ENCODE assay signal across 9 mouse cellular contexts in the genomic region with DNA sequence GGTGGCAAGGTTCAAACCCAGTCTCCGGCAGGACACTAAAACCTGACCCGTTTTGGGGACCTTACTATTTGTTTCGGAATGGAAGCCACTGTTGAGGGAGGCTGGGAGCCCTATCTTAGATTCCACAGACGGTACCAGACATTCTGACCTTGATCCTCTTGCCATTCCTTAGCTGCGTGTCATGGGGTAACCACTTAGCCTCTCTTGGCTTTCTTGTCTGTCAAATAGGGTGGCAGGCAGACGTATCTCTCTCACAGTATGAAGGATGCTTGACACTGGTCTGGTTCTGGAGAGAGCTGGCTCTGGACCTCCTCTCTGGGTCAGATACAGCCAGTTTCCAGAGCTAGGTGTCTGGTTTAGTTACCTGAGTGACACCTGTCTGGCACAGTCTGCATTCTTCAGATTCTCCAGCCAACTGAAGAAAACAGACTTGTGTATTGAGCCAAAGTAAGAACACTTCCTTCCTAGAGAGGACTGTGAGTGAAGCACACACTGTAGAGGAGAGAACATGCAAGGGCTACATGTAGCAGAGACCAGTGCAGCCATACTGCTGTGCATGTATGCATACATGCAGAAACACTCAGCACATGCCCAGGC. TPM values are rescaled to one million over a fixed set of nuclear protein-coding genes. Genes with fewer than 3 reads are reported as not detected.
A peak's percentile ranks its signal among the peaks of the same experiment; 100 is the strongest.
DNase-seq lines count a peak whose midpoint lies in the region; ATAC-seq and TF ChIP-seq lines count a peak whose summit lies in the region.
"Had no signal": no experiment of that assay in that cellular context is flagged by ENCODE, and none has a peak within 500 bp of the region (broad histone marks: within the 10 kb centered on the region; RNA-seq: fewer than 3 reads in every experiment).

No protein-coding gene starts in this region.

- H3K4me3 ChIP-seq in heart, postnatal 0 days (ENCODE audit: low read depth, low read length), result no peak overlapping the region
- peak overlapping the region; percentile 30 for H3K4me3 ChIP-seq in embryonic facial prominence, embryonic 12.5 days
- no peak overlapping the region; the same call in 1 of the 2 replicates for H3K4me3 ChIP-seq in hindbrain, embryonic 16.5 days (ENCODE audit: low read length)
- H3K4me3 ChIP-seq in midbrain, embryonic 13.5 days (replicated peaks), result 0 out of 2 replicates have a peak overlapping the region, but pooled peaks have one; percentile 28

- no peak overlapping the region for H3K9ac ChIP-seq in heart, postnatal 0 days (replicated peaks; ENCODE audit: low read depth, low read length)
- no peak overlapping the region for H3K9ac ChIP-seq in embryonic facial prominence, embryonic 12.5 days
- H3K9ac ChIP-seq in hindbrain, embryonic 16.5 days (ENCODE audit: low read depth, low read length), result peak overlapping the region; percentile 49; the same call in 1 of the 2 replicates
- H3K9ac ChIP-seq in midbrain, embryonic 13.5 days (replicated peaks), result no peak overlapping the region

- TF ChIP-seq EP300 in heart, postnatal 0 days (IDR thresholded peaks at IDR 0.05; ENCODE audit: low read depth), result no peak

- no peak for DNase-seq in heart, postnatal 0 days (ENCODE audit: low spot score)
- no peak for DNase-seq in heart, postnatal 4 days
- no peak for DNase-seq in right cerebral cortex, postnatal 14 days
- DNase-seq in spleen, postnatal 36 days (ENCODE audit: low spot score in 2 of 2), result no peak
- DNase-seq in frontal cortex, postnatal 14 days (ENCODE audit: low spot score in 2 of 2), result no peak
- DNase-seq: right cerebral cortex, postnatal 4 days had no signal

- H3K9me3 ChIP-seq in heart, postnatal 0 days (replicated peaks; ENCODE audit: control insufficient read depth, low read length), result no peaks in the 10 kb centered on the region
- 0 out of 2 replicates have a peak, but pooled peaks cover 3% of the 10 kb centered on the region for H3K9me3 ChIP-seq in embryonic facial prominence, embryonic 12.5 days
- no peaks in the 10 kb centered on the region for H3K9me3 ChIP-seq in hindbrain, embryonic 16.5 days (ENCODE audit: control insufficient read depth, low read length)
- no peaks in the 10 kb centered on the region for H3K9me3 ChIP-seq in midbrain, embryonic 13.5 days

- TF ChIP-seq CTCF in heart, postnatal 0 days (IDR thresholded peaks at IDR 0.05; ENCODE audit: low read depth), result no peak

- 43% methylated on average over 6 of the region's 6 CpGs for WGBS in heart, postnatal 0 days
- WGBS in embryonic facial prominence, embryonic 12.5 days, result 39% methylated on average over 6 of the region's 6 CpGs
- 45% methylated on average over 6 of the region's 6 CpGs for WGBS in hindbrain, embryonic 16.5 days
- 32% methylated on average over 6 of the region's 6 CpGs for WGBS in midbrain, embryonic 13.5 days

- no peaks in the 10 kb centered on the region; the same call in 1 of the 2 replicates for H3K36me3 ChIP-seq in heart, postnatal 0 days (replicated peaks; ENCODE audit: control insufficient read depth, insufficient read depth, low read length)
- no peaks in the 10 kb centered on the region for H3K36me3 ChIP-seq in embryonic facial prominence, embryonic 12.5 days
- H3K36me3 ChIP-seq in hindbrain, embryonic 16.5 days (ENCODE audit: control insufficient read depth, insufficient read depth, low read length), result no peaks in the 10 kb centered on the region
- 0 out of 2 replicates have a peak, but pooled peaks cover 3% of the 10 kb centered on the region for H3K36me3 ChIP-seq in midbrain, embryonic 13.5 days

- H3K27ac ChIP-seq in heart, postnatal 0 days (ENCODE audit: low read depth), result no peak overlapping the region
- H3K27ac ChIP-seq in embryonic facial prominence, embryonic 12.5 days, result no peak overlapping the region
- H3K27ac ChIP-seq in hindbrain, embryonic 16.5 days (ENCODE audit: low read depth, low read length), result no peak overlapping the region
- H3K27ac ChIP-seq in midbrain, embryonic 13.5 days, result no peak overlapping the region

- H3K4me1 ChIP-seq in heart, postnatal 0 days (ENCODE audit: control insufficient read depth, insufficient read depth), result 0 out of 2 replicates have a peak, but pooled peaks cover 6% of the 10 kb centered on the region
- H3K4me1 ChIP-seq in embryonic facial prominence, embryonic 12.5 days, result peaks cover 9% of the 10 kb centered on the region
- no peaks in the 10 kb centered on the region; the same call in 1 of the 2 replicates for H3K4me1 ChIP-seq in hindbrain, embryonic 16.5 days (ENCODE audit: control insufficient read depth, insufficient read depth, low read depth, low read length)
- H3K4me1 ChIP-seq in midbrain, embryonic 13.5 days (replicated peaks), result peaks cover 13% of the 10 kb centered on the region

- no peaks in the 10 kb centered on the region for H3K27me3 ChIP-seq in heart, postnatal 0 days (ENCODE audit: control insufficient read depth, insufficient read depth, low read length)
- peaks cover 14% of the 10 kb centered on the region for H3K27me3 ChIP-seq in embryonic facial prominence, embryonic 12.5 days
- no peaks in the 10 kb centered on the region for H3K27me3 ChIP-seq in hindbrain, embryonic 16.5 days (replicated peaks; ENCODE audit: control insufficient read depth, insufficient read depth, low read length)
- peaks cover 5% of the 10 kb centered on the region; the same call in 1 of the 2 replicates for H3K27me3 ChIP-seq in midbrain, embryonic 13.5 days

- peak overlapping the region; percentile 50; the same call in 1 of the 2 replicates for H3K4me2 ChIP-seq in heart, postnatal 0 days (ENCODE audit: low read depth, low read length)
- peak overlapping the region; percentile 64 for H3K4me2 ChIP-seq in embryonic facial prominence, embryonic 12.5 days (replicated peaks)
- peak overlapping the region; percentile 56 for H3K4me2 ChIP-seq in hindbrain, embryonic 16.5 days (ENCODE audit: low read length)
- peak overlapping the region; percentile 58 for H3K4me2 ChIP-seq in midbrain, embryonic 13.5 days (replicated peaks)

- ATAC-seq in heart, postnatal 0 days (ENCODE audit: insufficient read depth, low read depth), result no peak
- no peak for ATAC-seq in embryonic facial prominence, embryonic 12.5 days (ENCODE audit: insufficient number of reproducible peaks, insufficient read depth, low FRiP score, low TSS enrichment)
- no peak; the same call in 1 of the 2 replicates for ATAC-seq in hindbrain, embryonic 16.5 days
- peak; percentile 18; the same call in 1 of the 2 replicates for ATAC-seq in midbrain, embryonic 13.5 days

RNA-seq across cellular contexts. Expression of a gene that starts 56.7 kb away (rescaled TPM):
- total RNA-seq in heart, postnatal 0 days (2014; rRNA removed; ENCODE audit: low replicate concordance), result 5.3 and 5.8 TPM in 2 replicates
- 2.3 and 2.5 TPM in 2 replicates for polyA plus RNA-seq in heart, postnatal 0 days (2015; fragmentation: Nextera tagmentation; extraction: Ambion mirVana)
- 10 to 100 TPM; 15.2 to 15.9 TPM for total RNA-seq in heart, postnatal 4 days (2021)
- polyA plus RNA-seq in embryonic facial prominence, embryonic 12.5 days (2016; fragmentation: Nextera tagmentation; extraction: Ambion mirVana), result 1.4 and 2.2 TPM in 2 replicates
- polyA plus RNA-seq in hindbrain, embryonic 16.5 days (2015; fragmentation: Nextera tagmentation; extraction: Ambion mirVana), result 2.3 and 2.5 TPM in 2 replicates
- 2.8 and 3.0 TPM in 2 replicates for polyA plus RNA-seq in midbrain, embryonic 13.5 days (2015; fragmentation: Nextera tagmentation; extraction: Ambion mirVana)

Comparison
In these comparisons a context has a peak if more than half of its experiments do, and no peak if none do; other contexts are left out.
1. H3K4me3 ChIP-seq: peak in embryonic facial prominence, embryonic 12.5 days (single experiment) and midbrain, embryonic 13.5 days (single experiment); none in heart, postnatal 0 days (single experiment) and hindbrain, embryonic 16.5 days (single experiment).
2. Peak in every context shown above with its lines, with median percentiles within 50 percentile points of each other: H3K4me2 ChIP-seq.